Mouse (Mus musculus) ES-E14 (cell line): Measurements from ENCODE around the gene Wdr4.

ENCODE experiments used
- CHD2 ChIP-seq: IDR thresholded peaks from 2 replicates; pipeline ENCODE4 v1.6.1; 2014; ENCODE audit warnings: mild to moderate bottlenecking, low read depth, low read length, inconsistent platforms
- MAFK ChIP-seq: IDR thresholded peaks from 2 replicates; pipeline ENCODE4 v1.6.1; 2014; ENCODE audit warnings: mild to moderate bottlenecking, low read depth, low read length, inconsistent platforms; ENCODE audit not compliant: insufficient read depth

DNA sequence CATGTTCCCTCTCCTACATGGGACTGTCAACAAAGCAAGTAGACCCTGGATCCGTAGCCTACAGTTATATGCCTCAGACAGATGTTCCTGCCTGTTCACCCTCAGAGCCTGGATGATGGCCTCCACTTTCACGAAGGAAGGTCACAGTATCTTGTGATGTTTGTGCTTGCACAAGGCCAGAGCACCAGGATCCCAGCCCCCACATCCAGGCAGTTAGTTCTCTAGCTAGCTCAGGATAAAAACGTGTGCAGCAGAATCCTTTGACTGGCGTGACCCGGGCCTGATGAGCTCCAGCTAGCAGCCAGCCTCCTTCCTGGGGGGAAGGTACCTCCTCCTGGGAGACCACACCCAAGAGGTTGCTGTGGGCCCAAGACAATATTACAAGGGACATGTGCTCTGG is 51.3 kb downstream of the Wdr4 start:
- TF ChIP-seq MAFK (no peak), CHD2 (no peak)
